Mouse (Mus musculus) right cerebral cortex, postnatal 10 days (tissue): ENCODE measurements around the gene Ptpn6.

Experiments
- DNase-seq, 2 experiments: peaks; one replicate each; pipeline ENCODE4 v3.0.0; 2021; ENCODE audit warnings: low spot score in 2 of 2

Ptpn6 gene

DNA sequence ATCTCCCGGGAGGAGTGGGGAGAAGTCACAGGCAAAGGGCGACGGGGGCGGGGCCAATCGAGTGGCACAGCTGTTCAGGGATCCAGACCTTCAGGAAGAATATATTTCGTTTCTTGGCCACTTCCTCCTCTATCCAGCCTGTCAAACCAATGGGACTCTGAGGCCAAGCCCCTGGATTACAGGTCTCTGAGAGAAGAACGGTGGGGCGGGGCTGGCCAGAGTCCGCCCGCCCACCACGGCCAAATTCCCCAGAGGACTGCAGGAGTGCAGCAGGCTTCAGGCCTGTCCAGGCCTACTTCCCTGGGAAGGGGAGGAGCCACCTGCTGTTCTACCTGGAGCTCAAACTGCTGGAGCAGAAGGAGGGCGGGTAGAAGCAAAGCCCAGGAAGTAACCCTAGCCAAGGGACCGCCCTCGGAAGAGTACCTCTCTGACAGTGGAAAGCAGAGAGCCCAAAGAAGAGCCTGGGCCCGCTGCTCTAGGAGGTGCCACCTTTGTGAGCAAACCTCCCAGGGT lies at the start of gene Ptpn6:
Gene Ptpn6, minus strand, starts transcription at position 204 of the 513 bp plus-strand sequence.
- peak in 1 of 2 experiments; percentile 42 for DNase-seq

DNA sequence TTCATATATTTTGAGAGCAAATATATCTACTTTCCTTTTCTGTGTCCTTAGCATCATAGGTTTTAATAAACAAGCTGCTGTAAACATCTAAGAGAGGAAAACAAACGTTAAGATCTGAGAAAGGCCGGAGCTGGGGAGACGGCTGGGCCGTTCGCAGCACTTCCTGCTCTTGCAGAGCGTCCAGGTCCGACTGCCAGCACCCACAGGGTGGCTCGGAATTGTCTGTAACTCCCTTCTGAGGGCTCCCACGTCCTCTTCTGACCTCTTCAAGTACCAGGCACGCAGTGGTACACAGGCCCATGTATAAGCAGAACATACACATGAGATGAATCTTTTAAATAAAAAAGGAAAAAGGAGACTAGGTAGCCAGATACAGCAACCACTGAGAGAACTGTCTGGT lies 49.2 kb upstream of the Ptpn6 start:
- DNase-seq = no peak

DNA sequence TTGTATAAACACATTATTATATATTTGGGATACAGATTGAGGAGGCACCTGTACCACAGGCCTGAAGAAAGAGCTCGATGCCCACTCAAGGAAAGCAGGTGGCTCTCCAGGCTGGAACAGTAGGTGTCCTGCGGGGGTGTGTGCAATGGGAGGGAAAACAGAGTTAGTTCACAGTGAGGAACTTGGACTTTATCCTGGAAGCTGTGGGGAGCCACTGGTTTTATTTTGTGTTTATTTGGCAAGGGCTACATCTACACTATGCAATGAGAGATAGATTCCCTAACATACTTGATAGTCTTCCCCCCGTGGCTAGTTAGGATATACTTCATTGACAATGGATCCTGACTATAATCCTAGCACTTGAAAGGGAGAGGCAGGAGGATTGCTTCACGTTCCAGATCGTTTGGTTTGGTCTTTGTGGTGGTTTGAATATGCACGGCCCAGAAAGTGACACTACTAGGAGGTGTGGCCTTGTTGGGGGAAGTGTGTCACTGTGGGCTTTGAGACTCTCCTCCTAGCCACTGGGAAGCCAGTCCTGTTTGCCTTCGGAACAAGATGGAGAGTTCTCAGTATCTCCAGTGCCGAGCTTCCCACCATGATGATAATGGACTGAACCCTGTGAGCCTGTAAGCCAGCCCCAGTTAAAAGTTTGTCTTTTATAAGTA lies 48.4 kb upstream of the Ptpn6 start:
- DNase-seq = no peak

DNA sequence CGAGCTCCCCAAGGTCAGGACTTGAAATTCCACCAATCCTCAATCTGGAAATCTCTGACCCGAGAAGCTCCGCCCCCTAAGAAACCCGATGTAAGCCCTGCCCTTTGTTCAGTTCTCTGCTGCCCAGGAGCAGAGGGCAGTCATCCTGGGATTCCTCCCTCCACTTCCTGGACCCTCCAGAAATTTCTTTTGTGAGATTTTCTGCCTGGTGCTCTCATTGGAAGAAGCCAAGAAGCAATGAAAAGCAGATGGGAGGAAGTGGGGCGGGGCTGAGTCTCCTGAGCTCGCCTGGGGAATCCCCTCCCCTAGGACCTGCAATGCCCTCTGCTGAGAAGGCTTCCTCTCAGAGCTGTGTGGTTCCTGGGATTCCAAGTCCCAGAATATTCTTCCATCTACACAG lies 43.9 kb upstream of the Ptpn6 start:
- no peak for DNase-seq

DNA sequence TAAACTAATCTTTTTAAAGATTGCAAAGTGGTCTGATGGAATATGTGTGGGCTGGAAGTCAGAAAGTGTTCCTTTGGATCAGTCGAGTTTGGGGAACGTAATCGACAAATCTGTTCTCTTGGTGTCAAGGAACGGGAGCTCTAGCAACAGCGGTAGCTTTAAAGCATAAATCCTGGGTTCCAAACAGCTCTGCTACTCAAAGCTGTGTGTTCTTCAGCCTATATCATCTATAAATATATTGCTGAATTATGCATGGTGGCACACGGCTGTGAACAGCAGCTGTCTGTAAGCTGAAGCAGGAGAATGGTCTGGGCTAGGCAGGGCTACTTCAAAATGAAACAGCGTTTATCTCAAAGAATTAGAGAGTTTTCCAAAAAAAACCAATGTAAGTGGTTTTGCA lies 42.4 kb upstream of the Ptpn6 start:
- DNase-seq = no peak

DNA sequence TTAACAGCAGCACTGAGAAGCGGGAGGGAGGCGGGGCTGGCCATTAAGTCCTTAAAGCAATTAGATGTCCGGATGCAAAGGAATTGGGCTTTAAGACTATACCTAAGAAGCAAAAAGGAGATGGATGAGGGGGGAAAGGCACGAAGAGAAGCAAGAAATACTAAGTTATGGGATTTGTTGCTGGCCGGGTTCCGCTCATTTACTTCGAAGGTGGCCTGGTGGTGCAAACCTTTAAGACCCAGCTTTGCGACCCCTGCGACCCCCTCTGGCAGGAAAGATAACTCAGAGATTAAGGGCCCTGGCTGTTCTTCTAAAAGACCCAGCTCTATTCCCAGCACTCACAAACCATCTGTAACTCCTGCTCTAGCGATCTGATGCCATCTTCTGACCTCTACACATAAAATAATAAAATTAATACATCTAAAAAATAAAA lies 41.5 kb upstream of the Ptpn6 start:
- no peak for DNase-seq

DNA sequence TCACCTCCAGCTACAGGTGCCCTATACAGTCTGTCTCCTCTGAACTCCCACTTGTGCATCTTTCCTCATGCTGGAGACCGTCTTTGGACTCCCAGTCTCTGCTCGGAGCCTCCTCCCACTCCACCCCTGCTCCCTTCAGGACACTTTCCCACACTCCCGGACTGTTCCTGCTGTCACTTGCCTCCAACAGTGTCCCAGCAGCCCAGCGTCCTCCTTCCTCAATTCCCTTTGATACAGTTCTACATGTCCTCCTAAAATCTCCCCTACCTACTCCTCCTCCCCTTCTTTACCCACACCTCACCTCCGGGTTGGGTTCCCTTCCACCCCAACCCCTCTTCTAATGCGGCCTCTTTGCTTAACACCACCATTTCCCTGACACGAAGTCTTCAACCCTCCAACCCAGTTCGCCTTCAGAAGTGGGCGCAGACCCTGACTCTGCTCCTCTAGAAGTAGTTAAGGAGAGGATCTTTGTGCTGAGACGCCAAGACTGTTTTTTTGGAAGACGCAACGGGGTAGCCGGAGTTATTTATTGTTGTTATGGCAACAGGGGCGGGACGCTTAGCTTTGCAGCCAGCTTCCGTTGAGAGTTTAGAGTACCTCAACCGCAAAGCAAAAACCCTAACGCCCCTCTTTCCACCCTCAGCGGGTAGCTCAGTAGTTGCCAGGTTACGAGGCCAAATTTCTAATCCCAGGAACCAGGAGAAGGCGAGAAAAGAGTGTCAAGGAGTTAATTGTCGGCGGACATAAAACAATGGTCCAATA lies 40.9 kb upstream of the Ptpn6 start, which contains the start of gene Lrrc23:
Gene Lrrc23, minus strand, starts transcription at position 506 of the 762 bp plus-strand sequence.
- peak in 1 of 2 experiments; percentile 42 for DNase-seq

DNA sequence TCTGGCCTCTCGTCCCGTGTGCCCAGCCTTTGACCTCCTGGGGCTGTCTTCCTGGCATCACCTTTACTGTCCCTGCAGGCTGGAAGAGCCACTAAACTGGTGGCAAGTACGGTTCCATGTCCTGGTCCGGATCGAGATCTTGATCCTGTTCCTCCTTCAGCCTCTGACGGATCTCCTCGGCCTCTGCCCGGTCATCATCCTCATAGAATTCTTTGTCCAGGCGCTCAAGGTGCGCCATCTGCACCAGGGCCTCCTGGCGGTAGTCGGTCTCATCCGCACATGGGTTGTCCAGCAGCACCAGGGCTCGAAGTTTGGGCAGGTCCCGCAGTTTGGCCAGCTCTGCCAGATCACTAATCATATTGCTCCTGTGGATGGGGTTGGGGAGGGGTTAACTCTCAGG lies 32.0 kb upstream of the Ptpn6 start:
- DNase-seq = no peak

DNA sequence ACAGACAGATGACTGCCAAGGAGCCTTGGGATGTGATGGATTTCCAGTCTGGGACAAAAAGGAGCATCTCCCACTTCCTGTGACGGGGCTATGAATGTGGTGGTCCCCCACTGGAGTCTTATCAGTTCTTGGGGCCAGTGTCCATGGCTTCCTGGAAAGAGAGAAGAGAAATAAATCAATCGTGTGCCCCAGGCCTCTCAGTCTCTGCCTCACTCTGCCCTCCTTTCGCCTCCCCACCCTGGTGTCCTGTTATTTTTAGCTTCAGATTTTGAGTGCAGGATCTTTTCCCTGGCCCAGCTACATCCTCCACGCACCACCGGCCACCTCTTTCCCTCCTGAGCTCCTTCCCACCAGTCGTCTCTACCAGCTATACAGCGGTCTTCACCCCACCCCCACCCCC lies 31.5 kb upstream of the Ptpn6 start:
- DNase-seq = no peak

DNA sequence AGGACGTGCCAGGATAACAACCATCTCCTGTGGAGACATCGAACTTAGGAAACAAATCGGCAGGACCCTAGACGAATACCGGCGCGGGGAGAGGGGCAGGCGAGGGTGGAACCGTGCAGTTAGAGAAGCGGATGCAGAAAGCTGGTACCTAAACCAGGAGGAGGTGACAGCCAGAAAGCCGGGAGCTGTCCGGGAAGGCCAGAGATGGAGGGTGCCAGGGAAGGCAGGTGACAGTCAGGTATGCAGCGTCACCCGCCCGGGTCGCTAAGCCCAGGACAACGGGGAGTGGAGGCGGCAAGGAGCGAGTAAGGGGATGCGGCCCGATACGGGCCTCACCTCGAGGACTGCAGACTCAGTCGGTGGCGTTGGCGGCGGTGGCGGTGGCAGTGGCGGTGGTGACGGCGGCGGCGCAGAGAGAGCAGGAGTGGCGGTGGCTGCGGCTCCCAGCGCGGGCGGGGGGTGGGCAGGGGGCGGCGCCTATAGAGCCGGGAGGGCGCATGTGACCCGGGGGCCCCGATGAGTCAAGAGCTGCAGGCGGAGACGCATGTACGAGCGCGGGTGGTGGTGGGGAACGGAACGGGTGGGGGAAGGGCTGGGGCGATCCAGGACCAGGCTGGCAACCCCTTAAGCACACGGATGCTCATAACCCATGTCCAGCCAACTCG lies 30.7 kb upstream of the Ptpn6 start, which contains the start of gene Eno2:
Gene Eno2, minus strand, starts transcription at position 573 of the 665 bp plus-strand sequence.
- DNase-seq = peak; percentile 89 to 91

DNA sequence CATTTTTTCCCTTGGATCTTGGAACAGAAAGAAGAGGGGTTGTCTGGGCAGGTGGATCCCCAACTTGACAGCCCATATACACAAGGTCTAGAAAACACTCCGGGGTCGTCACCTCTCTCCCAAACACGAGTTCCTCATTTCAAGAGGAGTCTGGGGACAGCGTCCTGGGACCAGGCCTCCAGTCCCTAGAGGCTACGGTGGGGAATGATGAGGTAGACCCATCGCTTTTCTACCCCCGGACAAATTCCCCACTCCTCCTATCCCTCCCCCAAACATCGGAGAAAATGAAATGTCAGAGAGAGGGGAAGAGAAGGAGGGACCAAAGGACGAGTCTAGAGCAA lies 30.2 kb upstream of the Ptpn6 start:
- no peak for DNase-seq

DNA sequence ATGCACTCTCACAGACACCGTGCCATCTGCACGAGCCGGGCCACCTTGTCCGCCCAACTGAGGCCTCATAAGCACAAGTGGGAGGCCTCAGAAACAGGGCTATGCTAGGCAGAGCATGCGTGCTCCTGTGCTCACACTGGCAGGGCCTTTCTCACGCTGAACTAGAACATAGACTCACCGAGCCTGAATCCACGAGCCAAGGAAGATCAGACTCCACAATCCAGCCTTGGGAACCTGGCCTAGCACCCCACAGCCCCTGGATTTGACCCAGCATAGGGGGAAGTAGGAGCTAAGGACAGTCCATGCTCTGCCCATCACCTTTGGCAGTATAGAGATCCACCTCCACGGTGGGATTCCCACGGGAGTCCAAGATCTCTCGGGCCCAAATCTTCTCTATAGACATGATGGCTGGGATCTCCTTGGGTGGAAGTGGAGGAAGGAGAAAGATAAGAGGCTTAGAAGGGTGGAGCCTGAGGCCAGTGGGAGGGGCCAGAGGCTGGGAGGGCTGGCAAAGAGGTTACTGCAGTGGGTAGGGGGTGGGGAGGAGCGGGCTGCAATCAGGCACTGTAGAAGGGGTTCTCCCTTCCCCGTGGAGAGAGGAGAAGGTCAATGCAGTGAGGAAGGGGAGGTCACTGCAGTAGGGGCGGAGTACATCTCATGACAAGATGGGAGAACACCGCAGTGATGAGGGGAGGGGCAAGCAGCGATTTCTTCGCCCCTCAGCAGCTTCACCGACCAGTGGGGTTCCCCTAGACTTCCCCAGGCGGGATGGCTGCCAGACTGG lies 29.6 kb upstream of the Ptpn6 start:
- peak; percentile 70 to 72 for DNase-seq

DNA sequence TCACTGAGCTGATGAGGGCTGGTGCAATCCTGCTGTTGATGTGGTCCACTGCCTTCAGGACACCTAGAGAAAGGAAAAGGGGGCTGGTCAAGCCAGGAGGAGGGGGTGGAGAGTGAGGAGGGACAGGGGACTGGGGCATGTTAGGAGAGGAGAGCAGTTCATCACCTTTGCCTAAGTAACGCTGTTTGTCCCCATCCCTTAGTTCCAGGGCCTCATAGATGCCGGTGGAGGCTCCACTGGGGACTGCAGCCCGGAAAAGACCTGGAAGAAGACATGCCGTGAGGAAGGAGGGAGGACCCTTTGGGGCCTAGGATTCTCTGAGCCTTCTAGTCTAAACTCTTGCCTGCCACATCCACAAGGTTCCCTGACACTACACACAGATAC lies 29.0 kb upstream of the Ptpn6 start:
- DNase-seq = no peak

DNA sequence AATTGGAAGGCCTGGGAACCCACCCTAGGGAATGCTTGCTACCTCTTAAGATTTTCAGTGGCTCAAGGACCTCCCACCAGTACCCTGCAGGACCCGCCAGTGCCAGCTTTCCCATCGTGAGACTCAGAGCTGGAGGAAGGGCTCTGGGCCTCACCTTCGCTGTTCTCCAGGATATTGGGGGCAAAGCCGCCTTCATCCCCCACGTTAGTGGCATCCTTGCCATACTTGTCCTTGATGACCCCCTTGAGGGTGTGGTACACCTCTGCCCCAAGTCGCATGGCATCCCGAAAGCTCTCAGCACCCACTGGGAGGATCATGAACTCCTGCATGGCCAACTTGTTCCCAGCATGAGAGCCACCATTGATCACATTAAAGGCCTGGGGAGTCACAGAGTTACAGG lies 27.4 kb upstream of the Ptpn6 start:
- no peak for DNase-seq

DNA sequence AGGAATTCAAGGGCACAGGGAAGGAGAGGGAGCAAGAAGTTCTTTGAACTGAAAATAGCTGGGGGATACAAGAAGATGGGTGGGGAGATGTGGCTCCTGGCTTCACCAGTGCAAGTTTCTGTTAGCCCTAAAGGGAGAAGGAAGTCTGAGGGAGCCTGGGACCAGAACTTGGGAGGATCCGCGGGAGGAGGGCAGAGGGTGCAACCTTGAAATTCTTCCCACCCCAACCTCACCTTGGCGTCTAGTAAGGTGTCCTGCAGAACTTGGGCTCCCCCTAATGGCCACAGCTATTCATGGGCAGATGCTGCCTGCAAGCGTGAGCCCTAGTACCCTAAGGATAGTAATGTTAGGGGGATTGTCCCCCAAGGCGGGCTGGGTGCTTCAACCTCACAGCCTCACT lies 20.7 kb upstream of the Ptpn6 start:
- DNase-seq = peak; percentile 80 to 84

DNA sequence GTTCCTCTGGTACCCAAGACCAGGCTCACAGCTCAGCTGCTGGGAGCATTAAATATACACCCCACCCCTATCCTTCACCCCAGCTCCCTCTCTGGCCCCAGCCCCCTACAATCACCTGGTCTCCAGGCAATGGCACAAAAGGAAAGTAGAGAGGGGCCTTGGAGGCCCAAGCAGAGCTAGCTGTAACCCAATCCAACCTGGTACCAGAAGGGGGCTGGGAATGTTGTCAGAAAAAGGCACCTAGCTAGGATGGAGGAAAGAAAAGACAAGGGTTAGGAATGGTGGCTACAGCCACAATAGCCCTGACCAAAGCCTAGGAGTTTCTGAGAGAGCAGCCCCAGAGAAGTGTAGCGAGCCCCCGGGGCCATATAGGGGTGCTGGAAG lies 20.3 kb upstream of the Ptpn6 start:
- peak in 1 of 2 experiments; percentile 25 for DNase-seq

DNA sequence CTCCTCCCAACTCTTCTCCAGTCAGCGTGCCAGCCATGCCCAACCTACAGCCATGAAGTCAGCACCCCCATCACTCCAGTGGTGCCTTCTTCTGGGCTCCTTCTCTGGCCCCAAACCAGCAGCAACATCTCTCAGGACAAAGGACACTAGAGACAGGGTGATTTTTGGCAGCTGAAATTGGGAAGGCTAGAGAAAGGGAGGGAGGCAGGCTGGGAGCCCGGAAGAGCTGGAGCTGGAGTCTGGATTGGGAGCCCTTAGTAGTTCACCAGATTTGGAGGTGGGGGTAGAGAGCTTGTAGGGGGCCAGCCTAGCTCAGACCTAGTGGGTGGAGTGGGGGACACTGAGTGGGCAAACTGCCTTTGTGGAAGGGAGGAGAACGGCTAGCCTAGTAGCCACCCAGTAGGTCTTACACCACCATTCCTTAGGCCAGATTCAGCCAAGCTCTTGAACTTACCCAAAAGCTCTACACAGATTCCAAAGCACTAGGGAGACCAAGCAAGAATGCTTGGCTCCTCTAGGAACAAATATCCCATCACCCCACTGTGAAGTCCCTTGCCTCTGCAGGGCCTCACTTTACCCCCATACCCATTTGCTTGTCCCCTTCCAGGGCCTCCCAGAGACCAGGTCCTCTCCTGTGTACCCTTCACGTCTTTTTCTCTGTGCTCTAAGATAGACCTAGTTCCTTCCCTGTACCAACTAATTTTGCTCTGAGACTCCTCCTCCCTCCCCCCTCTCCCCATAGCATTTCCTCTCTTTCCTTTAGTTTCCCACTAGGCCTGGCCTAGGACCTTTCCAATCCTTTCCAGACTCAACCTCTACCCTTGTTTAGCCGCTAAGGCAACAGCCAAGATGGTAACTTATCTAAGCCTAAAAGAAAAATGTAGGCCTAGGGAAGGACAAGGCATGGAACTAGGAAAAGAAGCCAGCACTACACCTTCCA lies 19.7 kb upstream of the Ptpn6 start:
- DNase-seq = peak; percentile 73 to 83

DNA sequence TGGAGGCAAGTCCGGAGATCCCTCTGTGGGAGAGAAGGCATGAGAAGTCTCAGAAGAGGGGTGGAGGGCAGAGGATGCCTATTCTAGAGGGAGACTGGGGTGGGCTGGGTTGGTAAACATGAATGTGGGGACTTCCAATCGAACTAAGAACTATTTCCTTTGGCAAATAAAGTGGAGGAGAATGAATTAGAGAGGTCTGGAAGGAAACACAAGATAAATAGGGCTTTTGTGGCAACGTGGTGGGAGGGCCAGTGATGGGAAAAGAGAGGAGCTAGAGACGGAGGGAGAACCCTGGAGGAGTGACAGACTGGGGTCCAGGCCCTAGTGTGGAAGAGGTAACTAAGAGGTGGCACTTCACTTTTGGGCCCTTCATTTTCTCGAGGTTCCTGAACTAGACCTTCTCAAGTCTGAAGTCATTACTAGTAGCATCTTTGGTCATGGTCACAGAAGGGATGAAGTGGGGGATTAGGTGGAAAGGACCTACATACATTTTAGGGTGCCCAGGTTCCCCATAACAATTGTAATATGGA lies 18.9 kb upstream of the Ptpn6 start:
- peak in 1 of 2 experiments; percentile 40 for DNase-seq

DNA sequence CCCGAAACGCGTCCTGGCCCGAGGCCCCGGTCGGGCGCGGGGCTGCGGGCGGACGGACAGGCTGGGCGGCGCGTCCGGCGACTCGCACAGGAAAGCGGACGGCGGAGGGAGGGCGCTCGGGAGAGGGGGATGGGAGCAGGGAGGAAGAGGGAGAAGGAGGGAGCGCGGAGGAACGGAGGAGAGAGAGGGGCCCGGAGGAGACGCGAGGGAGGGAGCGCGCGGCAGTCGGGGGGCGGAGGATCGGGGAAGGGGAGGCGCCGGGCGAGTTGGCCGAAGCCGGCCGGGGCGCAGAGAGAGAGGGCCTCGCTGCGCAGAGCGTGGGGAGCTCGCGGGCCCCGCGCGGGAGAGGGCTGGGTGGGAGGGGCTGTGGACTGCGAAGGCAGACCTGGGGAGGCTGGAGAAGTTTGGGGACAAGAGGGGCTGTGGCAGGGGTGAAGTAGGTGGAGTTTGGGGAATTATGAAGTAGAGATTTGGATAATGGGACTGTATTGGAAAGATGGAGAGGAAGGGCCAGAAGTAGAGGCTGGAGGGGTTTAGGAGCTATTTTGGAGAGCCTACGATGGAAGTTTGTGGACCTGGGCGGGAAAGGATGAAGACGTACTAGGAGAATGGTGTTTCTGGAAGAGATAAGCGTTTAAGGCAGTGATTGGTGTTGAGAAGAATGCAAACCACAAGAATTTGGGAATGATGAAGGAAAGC lies 18.3 kb upstream of the Ptpn6 start:
- DNase-seq = peak; percentile 91 to 92
